Mouse (Mus musculus): Measurements from ENCODE around the gene Rassf6. TPM values are rescaled to one million over a fixed set of nuclear protein-coding genes. Genes with fewer than 3 reads are reported as not detected.

Rassf6 gene
- polyA plus RNA-seq, 1 experiment from 2014 or later, result 0.29 TPM

- no peaks in the 10 kb centered on the region for H3K27me3 ChIP-seq (ENCODE audit: control insufficient read depth, insufficient read depth, low read length)
- no peak overlapping the region for H3K9ac ChIP-seq (replicated peaks; ENCODE audit: low read length)
- DNase-seq (ENCODE audit: low spot score) (peak; percentile 85), ATAC-seq (replicated peaks; ENCODE audit: insufficient number of reproducible peaks, low FRiP score, low TSS enrichment, low read depth) (no peak)
- no peaks in the 10 kb centered on the region for H3K4me1 ChIP-seq (ENCODE audit: control insufficient read depth, insufficient read depth, low read length)
- H3K36me3 ChIP-seq (replicated peaks; ENCODE audit: control insufficient read depth, insufficient read depth, low read depth, low read length), result no peaks in the 10 kb centered on the region
- H3K4me3 ChIP-seq (ENCODE audit: low read depth, low read length), result no peak overlapping the region
- no peak overlapping the region for H3K4me2 ChIP-seq (ENCODE audit: low read depth, low read length)
- 21% methylated on average over 6 of the region's 6 CpGs for WGBS
- no peaks in the 10 kb centered on the region for H3K9me3 ChIP-seq (replicated peaks; ENCODE audit: control insufficient read depth, low read length)
- no peak overlapping the region for H3K27ac ChIP-seq (replicated peaks; ENCODE audit: low read depth, low read length)
Measured at GRCm38 (mm10) chr5:90601469-90601868, 39.0 kb downstream of the Rassf6 start.

- no peaks in the 10 kb centered on the region for H3K36me3 ChIP-seq (replicated peaks; ENCODE audit: control insufficient read depth, insufficient read depth, low read depth, low read length)
- 79% methylated on average over 6 of the region's 6 CpGs for WGBS
- no peaks in the 10 kb centered on the region for H3K27me3 ChIP-seq (ENCODE audit: control insufficient read depth, insufficient read depth, low read length)
- no peak overlapping the region for H3K4me3 ChIP-seq (ENCODE audit: low read depth, low read length)
- ATAC-seq (replicated peaks; ENCODE audit: insufficient number of reproducible peaks, low FRiP score, low TSS enrichment, low read depth) (no peak), DNase-seq (ENCODE audit: low spot score) (no peak)
- H3K9ac ChIP-seq (replicated peaks; ENCODE audit: low read length), result no peak overlapping the region
- H3K27ac ChIP-seq (replicated peaks; ENCODE audit: low read depth, low read length), result no peak overlapping the region
- no peak overlapping the region for H3K4me2 ChIP-seq (ENCODE audit: low read depth, low read length)
- H3K4me1 ChIP-seq (ENCODE audit: control insufficient read depth, insufficient read depth, low read length), result no peaks in the 10 kb centered on the region
- no peaks in the 10 kb centered on the region for H3K9me3 ChIP-seq (replicated peaks; ENCODE audit: control insufficient read depth, low read length)
Measured at GRCm38 (mm10) chr5:90596155-90596554, 44.3 kb downstream of the Rassf6 start.

GRCm38 (mm10) chr5:90594945-90595344, 45.5 kb downstream of the Rassf6 start:
- no peak for ATAC-seq (replicated peaks; ENCODE audit: insufficient number of reproducible peaks, low FRiP score, low TSS enrichment, low read depth)
- Histone ChIP-seq H3K4me2 (ENCODE audit: low read depth, low read length) (no peak overlapping the region), H3K4me3 (ENCODE audit: low read depth, low read length) (no peak overlapping the region), H3K9ac (replicated peaks; ENCODE audit: low read length) (no peak overlapping the region), H3K4me1 (ENCODE audit: control insufficient read depth, insufficient read depth, low read length) (no peaks in the 10 kb centered on the region), H3K27me3 (ENCODE audit: control insufficient read depth, insufficient read depth, low read length) (no peaks in the 10 kb centered on the region), H3K36me3 (replicated peaks; ENCODE audit: control insufficient read depth, insufficient read depth, low read depth, low read length) (no peaks in the 10 kb centered on the region), H3K9me3 (replicated peaks; ENCODE audit: control insufficient read depth, low read length) (no peaks in the 10 kb centered on the region), H3K27ac (replicated peaks; ENCODE audit: low read depth, low read length) (no peak overlapping the region)
- WGBS, result 90% methylated on average over 13 of the region's 13 CpGs
- DNase-seq (ENCODE audit: low spot score), result no peak

GRCm38 (mm10) chr5:90591936-90592335, 48.5 kb downstream of the Rassf6 start:
- Histone ChIP-seq H3K27ac (replicated peaks; ENCODE audit: low read depth, low read length) (no peak overlapping the region), H3K9ac (replicated peaks; ENCODE audit: low read length) (no peak overlapping the region), H3K36me3 (replicated peaks; ENCODE audit: control insufficient read depth, insufficient read depth, low read depth, low read length) (no peaks in the 10 kb centered on the region), H3K4me2 (ENCODE audit: low read depth, low read length) (no peak overlapping the region), H3K9me3 (replicated peaks; ENCODE audit: control insufficient read depth, low read length) (no peaks in the 10 kb centered on the region), H3K27me3 (ENCODE audit: control insufficient read depth, insufficient read depth, low read length) (no peaks in the 10 kb centered on the region), H3K4me3 (ENCODE audit: low read depth, low read length) (no peak overlapping the region), H3K4me1 (ENCODE audit: control insufficient read depth, insufficient read depth, low read length) (no peaks in the 10 kb centered on the region)
- WGBS, result 85% methylated on average over 6 of the region's 6 CpGs
- DNase-seq (ENCODE audit: low spot score), result no peak
- no peak for ATAC-seq (replicated peaks; ENCODE audit: insufficient number of reproducible peaks, low FRiP score, low TSS enrichment, low read depth)

GRCm38 (mm10) chr5:90590676-90591075, 49.8 kb downstream of the Rassf6 start:
- DNase-seq (ENCODE audit: low spot score), result no peak
- ATAC-seq (replicated peaks; ENCODE audit: insufficient number of reproducible peaks, low FRiP score, low TSS enrichment, low read depth), result no peak
- Histone ChIP-seq H3K27ac (replicated peaks; ENCODE audit: low read depth, low read length) (no peak overlapping the region), H3K9ac (replicated peaks; ENCODE audit: low read length) (no peak overlapping the region), H3K36me3 (replicated peaks; ENCODE audit: control insufficient read depth, insufficient read depth, low read depth, low read length) (no peaks in the 10 kb centered on the region), H3K27me3 (ENCODE audit: control insufficient read depth, insufficient read depth, low read length) (no peaks in the 10 kb centered on the region), H3K4me2 (ENCODE audit: low read depth, low read length) (no peak overlapping the region), H3K9me3 (replicated peaks; ENCODE audit: control insufficient read depth, low read length) (no peaks in the 10 kb centered on the region), H3K4me1 (ENCODE audit: control insufficient read depth, insufficient read depth, low read length) (no peaks in the 10 kb centered on the region), H3K4me3 (ENCODE audit: low read depth, low read length) (no peak overlapping the region)
- WGBS, result 87% methylated on average over 10 of the region's 10 CpGs

- Histone ChIP-seq H3K4me1 (ENCODE audit: control insufficient read depth, insufficient read depth, low read length) (no peaks in the 10 kb centered on the region), H3K9me3 (replicated peaks; ENCODE audit: control insufficient read depth, low read length) (no peaks in the 10 kb centered on the region), H3K9ac (replicated peaks; ENCODE audit: low read length) (no peak overlapping the region), H3K4me3 (ENCODE audit: low read depth, low read length) (no peak overlapping the region), H3K36me3 (replicated peaks; ENCODE audit: control insufficient read depth, insufficient read depth, low read depth, low read length) (no peaks in the 10 kb centered on the region), H3K27me3 (ENCODE audit: control insufficient read depth, insufficient read depth, low read length) (no peaks in the 10 kb centered on the region), H3K27ac (replicated peaks; ENCODE audit: low read depth, low read length) (no peak overlapping the region), H3K4me2 (ENCODE audit: low read depth, low read length) (peak overlapping the region; percentile 28)
- 22% methylated on average over 25 of the region's 25 CpGs for WGBS
- ATAC-seq (replicated peaks; ENCODE audit: insufficient number of reproducible peaks, low FRiP score, low TSS enrichment, low read depth), result peak; percentile 48; the same call in 1 of the 2 replicates
- peak; percentile 86 for DNase-seq (ENCODE audit: low spot score)
Measured at GRCm38 (mm10) chr5:90588708-90589595, 51.5 kb downstream of the Rassf6 start.

GRCm38 (mm10) chr5:90588104-90588503, 52.4 kb downstream of the Rassf6 start:
- Histone ChIP-seq H3K4me1 (ENCODE audit: control insufficient read depth, insufficient read depth, low read length) (no peaks in the 10 kb centered on the region), H3K9me3 (replicated peaks; ENCODE audit: control insufficient read depth, low read length) (no peaks in the 10 kb centered on the region), H3K27ac (replicated peaks; ENCODE audit: low read depth, low read length) (no peak overlapping the region), H3K27me3 (ENCODE audit: control insufficient read depth, insufficient read depth, low read length) (no peaks in the 10 kb centered on the region), H3K4me2 (ENCODE audit: low read depth, low read length) (no peak overlapping the region), H3K36me3 (replicated peaks; ENCODE audit: control insufficient read depth, insufficient read depth, low read depth, low read length) (no peaks in the 10 kb centered on the region), H3K9ac (replicated peaks; ENCODE audit: low read length) (no peak overlapping the region), H3K4me3 (ENCODE audit: low read depth, low read length) (no peak overlapping the region)
- DNase-seq (ENCODE audit: low spot score), result no peak
- no peak for ATAC-seq (replicated peaks; ENCODE audit: insufficient number of reproducible peaks, low FRiP score, low TSS enrichment, low read depth)
- WGBS, result 87% methylated on average over 5 of the region's 5 CpGs

GRCm38 (mm10) chr5:90586511-90586910, 53.9 kb downstream of the Rassf6 start:
- H3K9ac ChIP-seq (replicated peaks; ENCODE audit: low read length), result no peak overlapping the region
- H3K9me3 ChIP-seq (replicated peaks; ENCODE audit: control insufficient read depth, low read length), result no peaks in the 10 kb centered on the region
- 81% methylated on average over 5 of the region's 5 CpGs for WGBS
- H3K4me3 ChIP-seq (ENCODE audit: low read depth, low read length), result no peak overlapping the region
- ATAC-seq (replicated peaks; ENCODE audit: insufficient number of reproducible peaks, low FRiP score, low TSS enrichment, low read depth) (no peak), DNase-seq (ENCODE audit: low spot score) (no peak)
- H3K4me2 ChIP-seq (ENCODE audit: low read depth, low read length), result no peak overlapping the region
- H3K4me1 ChIP-seq (ENCODE audit: control insufficient read depth, insufficient read depth, low read length), result no peaks in the 10 kb centered on the region
- H3K27me3 ChIP-seq (ENCODE audit: control insufficient read depth, insufficient read depth, low read length), result no peaks in the 10 kb centered on the region
- H3K27ac ChIP-seq (replicated peaks; ENCODE audit: low read depth, low read length), result no peak overlapping the region
- no peaks in the 10 kb centered on the region for H3K36me3 ChIP-seq (replicated peaks; ENCODE audit: control insufficient read depth, insufficient read depth, low read depth, low read length)

Measured in embryonic facial prominence, embryonic 11.5 days (tissue).